Mouse (Mus musculus) fat pad, adult 2 months (tissue): Measurements from ENCODE around the gene Sdr39u1.
A peak's percentile ranks its signal among the peaks of the same experiment; 100 is the strongest.

Experiments
- DNase-seq: peaks from one replicate; pipeline ENCODE4 v3.0.0-alpha.2; 2011; ENCODE audit warnings: low read depth, low spot score; ENCODE audit errors: extremely low read depth

Sdr39u1 gene

GRCm38 (mm10) chr14:55884713-55885113, 15.4 kb downstream of the Sdr39u1 start, which contains the start of gene Khnyn:
Khnyn (plus strand) TSS chr14:55884947.
- no peak for DNase-seq

DNA sequence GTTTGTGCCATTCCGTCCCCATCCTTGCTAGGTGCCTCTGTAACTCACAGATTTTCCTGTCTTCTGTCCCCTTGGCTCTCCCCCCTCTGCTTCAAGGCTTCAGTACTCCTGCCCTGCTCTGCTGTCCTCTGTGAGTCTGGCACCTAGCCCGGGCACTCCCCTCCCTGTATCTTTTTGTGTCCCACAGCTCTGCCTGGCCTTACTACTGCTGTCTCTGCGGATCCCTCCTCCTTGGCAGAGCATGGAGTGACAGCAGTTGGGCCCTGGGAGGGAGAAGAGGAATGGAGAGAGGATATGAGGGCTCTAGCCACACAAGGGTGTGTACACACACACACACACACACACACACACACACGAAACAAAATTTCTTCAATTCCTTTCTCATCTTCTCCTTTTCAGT, 15.9 kb downstream of the Sdr39u1 start, which contains the start of gene Cbln3:
Gene Cbln3, minus strand, starts transcription at position 227 of the 400 bp plus-strand sequence.
- no peak for DNase-seq

DNA sequence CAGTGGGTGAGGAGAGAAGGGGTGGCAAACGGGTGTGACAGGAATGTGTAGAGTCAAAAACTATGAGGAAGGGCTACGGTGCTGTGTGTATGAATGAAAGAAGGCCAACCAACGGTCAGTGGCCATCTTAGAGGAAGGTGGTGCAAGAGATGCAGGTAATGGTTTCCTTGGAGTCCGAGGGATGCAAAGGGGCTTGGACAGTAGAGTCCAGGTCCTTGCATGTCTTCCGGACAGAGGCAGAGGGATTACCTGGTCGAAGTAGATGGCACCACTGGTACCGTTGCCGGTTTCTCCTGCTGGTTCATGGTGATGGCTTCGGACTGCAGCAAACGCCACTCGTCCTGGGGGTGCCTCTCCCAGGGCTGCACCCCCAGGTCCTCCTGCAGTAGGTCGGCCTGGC, 16.4 kb downstream of the Sdr39u1 start:
- DNase-seq, result no peak

GRCm38 (mm10) chr14:55883149-55883661, 16.9 kb downstream of the Sdr39u1 start:
- no peak for DNase-seq

DNA sequence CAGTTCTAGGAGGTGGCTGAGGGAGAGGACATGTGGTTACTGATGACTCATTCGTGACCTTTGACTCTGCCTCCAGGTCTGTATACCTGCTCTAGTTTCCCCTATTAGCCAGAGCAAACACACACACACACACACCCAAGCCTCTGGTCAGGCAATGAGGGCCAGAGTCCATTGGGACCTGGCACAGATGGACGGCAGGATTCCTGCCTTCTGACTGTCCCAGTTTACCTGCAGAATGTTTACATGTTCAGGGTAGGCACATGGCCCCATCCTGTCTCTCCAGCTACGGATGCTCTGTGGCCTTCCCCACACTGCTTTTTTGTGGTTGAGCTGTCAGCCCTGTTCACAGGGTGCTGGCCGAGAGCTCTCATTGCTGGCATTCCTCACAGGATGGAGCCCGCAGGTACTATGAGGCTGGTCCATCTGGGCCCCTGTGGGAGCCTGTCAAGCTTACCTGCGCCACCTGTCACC, 17.9 kb downstream of the Sdr39u1 start:
- DNase-seq, result no peak

DNA sequence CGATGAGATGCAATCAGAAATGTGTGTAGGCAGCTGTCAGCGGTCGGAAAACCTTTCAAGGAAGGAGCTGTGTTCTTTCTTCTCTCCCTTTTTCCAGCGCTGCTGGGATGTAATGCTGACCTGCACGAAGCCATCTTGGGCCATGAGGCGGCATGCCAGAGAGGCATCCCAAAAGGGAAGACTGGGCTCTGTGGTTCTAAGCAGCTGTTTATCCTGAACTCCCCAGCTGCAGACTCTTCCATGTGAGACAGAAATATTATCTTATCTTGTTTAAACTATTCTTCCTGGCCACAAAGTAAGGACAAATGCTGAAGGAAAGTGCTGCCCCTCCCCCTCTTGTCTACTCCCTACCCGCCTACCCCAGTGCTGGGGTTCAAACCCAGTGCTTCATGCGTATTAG, 19.1 kb downstream of the Sdr39u1 start:
- DNase-seq, result no peak

DNA sequence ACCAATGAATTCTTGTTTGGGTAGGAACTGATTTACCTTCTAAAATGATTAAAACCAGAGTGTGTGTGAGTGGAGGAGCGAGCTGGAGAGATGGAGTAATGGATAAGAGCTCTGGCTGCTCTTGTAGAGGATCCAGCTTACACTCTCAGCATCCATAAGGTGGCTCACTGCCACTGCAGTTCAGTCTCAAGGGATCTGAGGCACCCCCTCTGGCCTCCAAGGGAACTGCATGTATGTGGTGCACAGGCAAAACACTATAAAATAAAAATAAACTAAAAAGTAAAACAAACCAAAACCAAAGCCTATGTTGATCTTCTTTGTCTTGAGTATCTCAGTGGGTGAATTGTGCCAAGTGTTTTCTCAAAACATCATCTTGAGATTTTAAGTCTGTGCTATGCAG, 20.5 kb downstream of the Sdr39u1 start:
- no peak for DNase-seq

DNA sequence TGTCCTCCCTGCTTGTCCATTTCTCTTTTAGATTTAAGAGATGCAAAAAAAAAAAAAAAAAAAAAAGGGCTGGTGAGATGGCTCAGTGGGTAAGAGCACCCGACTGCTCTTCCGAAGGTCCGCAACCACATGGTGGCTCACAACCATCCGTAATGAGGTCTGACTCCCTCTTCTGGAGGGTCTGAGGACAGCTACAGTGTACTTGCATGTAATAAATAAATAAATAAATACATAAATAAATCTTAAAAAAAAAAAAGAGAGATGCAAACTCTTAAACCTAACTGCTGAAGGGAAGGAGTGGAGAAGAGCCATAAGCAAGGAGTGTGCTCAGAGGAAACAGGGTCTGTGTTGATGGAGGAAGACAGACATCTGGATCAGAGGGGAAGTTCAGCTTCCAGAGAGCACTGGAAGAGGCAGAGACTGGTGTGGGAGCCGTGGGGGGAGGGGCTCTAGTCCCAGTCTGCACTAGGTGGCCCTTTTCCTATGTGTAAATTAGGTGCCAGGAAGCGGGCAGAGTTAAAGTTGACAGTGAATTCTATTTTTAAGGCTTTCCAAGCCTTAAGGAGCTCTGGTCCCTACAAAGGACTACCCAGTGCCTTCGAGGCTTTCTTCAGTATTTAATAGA, 21.7 kb downstream of the Sdr39u1 start:
- no peak for DNase-seq

- no peak for DNase-seq
Observed at GRCm38 (mm10) chr14:55877469-55878315, 22.4 kb downstream of the Sdr39u1 start.

- no peak for DNase-seq
Observed at GRCm38 (mm10) chr14:55873714-55874683, 26.1 kb downstream of the Sdr39u1 start.

GRCm38 (mm10) chr14:55873242-55873713, 26.8 kb downstream of the Sdr39u1 start:
- no peak for DNase-seq

DNA sequence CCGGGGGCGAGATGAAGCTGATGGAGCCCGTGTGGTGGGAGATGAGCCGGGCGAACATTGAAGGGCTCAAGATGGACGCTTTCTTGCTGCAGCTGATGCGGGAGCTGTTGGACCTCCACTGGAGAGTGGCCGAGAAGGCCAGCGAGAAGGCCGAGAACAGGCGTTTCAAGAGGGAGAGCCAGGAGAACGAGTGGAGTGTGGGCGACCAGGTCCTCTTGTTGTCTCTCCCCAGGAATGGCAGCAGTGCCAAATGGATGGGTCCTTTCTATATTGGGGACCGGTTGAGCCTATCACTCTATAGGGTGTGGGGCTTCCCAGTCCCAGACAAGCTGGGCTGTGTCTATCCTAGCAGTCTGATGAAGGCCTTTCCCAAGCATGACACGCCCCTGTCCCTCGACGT, 27.5 kb downstream of the Sdr39u1 start:
- no peak for DNase-seq

GRCm38 (mm10) chr14:55872039-55872438, 28.1 kb downstream of the Sdr39u1 start:
- DNase-seq, result no peak

- DNase-seq, result no peak
Observed at GRCm38 (mm10) chr14:55869538-55869937, 30.6 kb downstream of the Sdr39u1 start.

DNA sequence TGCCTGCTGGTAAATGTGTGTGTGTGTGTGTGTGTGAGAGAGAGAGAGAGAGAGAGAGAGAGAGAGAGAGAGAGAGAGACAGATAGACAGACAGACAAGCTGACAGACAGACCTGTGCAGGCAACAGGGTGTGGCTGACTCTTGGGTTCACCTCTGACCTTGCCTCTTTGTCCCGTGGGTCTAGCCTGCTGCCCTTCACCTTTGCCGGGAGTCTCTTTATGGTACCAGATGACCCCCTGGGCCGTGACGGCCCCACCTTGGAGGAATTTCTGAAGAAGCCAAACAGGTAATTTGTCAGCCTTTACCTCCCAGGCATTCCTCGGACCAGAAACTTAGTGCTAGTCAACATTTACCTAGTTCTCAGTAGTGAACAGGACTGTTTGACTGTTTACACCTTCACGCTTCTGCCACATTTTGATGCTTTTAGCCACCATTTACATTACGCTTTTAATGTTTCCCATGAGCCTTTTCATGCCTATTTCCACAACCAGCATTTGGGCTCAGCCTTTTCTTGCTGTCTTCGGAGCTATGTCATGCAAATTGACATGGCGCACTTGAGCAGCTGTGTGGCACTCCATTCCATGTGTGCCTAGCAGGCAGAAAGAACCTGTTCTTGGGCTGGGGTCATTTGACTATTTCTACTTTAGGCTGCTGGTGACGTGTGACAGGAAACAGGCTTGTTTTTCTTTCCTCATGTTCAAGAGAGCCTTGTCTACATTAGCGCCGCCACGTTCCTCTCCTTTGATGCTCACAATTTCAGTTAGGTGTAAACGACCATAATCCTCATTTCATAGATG, 31.7 kb downstream of the Sdr39u1 start:
- no peak for DNase-seq

- no peak for DNase-seq
Observed at GRCm38 (mm10) chr14:55866962-55867361, 33.1 kb downstream of the Sdr39u1 start.

DNA sequence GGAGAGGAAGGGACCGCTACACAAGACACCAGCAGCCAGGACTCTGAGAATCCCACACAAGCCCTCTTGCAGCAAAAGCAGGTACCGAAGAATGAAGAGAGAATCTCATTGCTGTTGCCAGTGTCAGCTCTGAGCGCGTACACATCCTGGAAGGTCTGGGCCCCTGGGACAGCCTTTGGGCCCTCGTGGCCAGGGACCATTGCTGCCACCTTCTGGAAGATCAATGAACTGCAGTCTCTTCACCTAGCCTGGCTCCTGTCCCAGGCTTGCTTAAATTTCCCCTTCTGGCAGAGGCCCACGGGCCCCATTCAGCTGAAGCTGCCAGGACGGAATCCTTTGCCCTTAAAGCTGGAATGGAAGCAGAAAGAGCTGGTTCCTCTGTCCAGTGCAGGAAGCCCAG, 36.3 kb downstream of the Sdr39u1 start:
- no peak for DNase-seq

GRCm38 (mm10) chr14:55862970-55863369, 37.1 kb downstream of the Sdr39u1 start:
- no peak for DNase-seq

DNA sequence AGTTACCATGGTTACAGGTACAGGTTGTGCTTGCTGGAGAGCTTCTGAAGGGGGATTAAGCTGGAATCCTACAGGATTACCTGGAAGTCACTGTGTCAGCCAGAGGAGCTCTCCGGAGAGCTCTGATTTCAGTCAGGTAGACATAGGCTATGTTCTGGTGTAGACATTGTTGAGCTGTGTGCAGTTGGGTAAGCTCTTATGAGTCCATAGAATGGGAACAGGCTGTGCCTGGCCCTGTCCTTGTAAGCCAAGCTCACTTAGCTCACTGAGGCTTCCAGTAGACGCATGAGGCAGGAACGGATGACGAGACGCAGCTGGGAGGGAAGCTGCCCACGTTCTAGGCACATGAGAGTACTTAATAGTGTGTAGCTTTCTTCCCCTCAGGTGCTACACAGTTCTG, 37.9 kb downstream of the Sdr39u1 start:
- peak; percentile 85 for DNase-seq

- DNase-seq, result no peak
Observed at GRCm38 (mm10) chr14:55857588-55857987, 42.5 kb downstream of the Sdr39u1 start.
